Mouse (Mus musculus) intestine, postnatal 0 days (tissue): ENCODE results near the gene Prkd2. TPM values are rescaled to one million over a fixed set of nuclear protein-coding genes. Genes with fewer than 3 reads are reported as not detected.

Source experiments
- ATAC-seq: fragments of 200-750 bp; cut with Nextera tagmentation; 2 replicates; pipeline ENCODE4 v1.8.0; 2017; ENCODE audit warnings: mild to moderate bottlenecking, moderate TSS enrichment, moderate library complexity
- H3K27ac ChIP-seq: fragments of 300-500 bp; sonication (generic); 2 replicates; pipeline ENCODE4 v1.5.1; 2014; ENCODE audit warnings: mild to moderate bottlenecking, low read depth, low read length, moderate library complexity
- H3K27me3 ChIP-seq: fragments of 300-500 bp; sonication (generic); replicated peaks from 2 replicates; pipeline ENCODE4 v1.6.1; 2014; ENCODE audit warnings: low read length, mixed read lengths; ENCODE audit not compliant: control insufficient read depth, insufficient read depth
- H3K36me3 ChIP-seq: fragments of 300-500 bp; sonication (generic); 2 replicates; pipeline ENCODE4 v1.6.1; 2014; ENCODE audit warnings: mild to moderate bottlenecking, moderate library complexity; ENCODE audit not compliant: control insufficient read depth, insufficient read depth
- H3K4me1 ChIP-seq: fragments of 300-500 bp; sonication (generic); replicated peaks from 2 replicates; pipeline ENCODE4 v1.6.1; 2014; ENCODE audit warnings: antibody characterized with exemption, low read length, mixed read lengths; ENCODE audit not compliant: control insufficient read depth, insufficient read depth
- H3K4me2 ChIP-seq: fragments of 300-500 bp; sonication (generic); replicated peaks from 2 replicates; pipeline ENCODE4 v1.6.1; 2014; ENCODE audit warnings: low read depth, mild to moderate bottlenecking, moderate library complexity
- H3K4me3 ChIP-seq: fragments of 300-500 bp; sonication (generic); 2 replicates; pipeline ENCODE4 v1.5.1; 2014; ENCODE audit warnings: low read depth, low read length
- H3K9ac ChIP-seq: fragments of 300-500 bp; sonication (generic); 2 replicates; pipeline ENCODE4 v1.6.1; 2014; ENCODE audit warnings: mild to moderate bottlenecking, low read depth, low read length
- H3K9me3 ChIP-seq: fragments of 300-500 bp; sonication (generic); 2 replicates; pipeline ENCODE4 v1.6.1; 2016; ENCODE audit warnings: mixed run types; ENCODE audit not compliant: control insufficient read depth
- CTCF ChIP-seq: sonication (generic); IDR thresholded peaks from 2 replicates; pipeline ENCODE4 v1.5.1; 2016; ENCODE audit warnings: low read depth, mild to moderate bottlenecking, control low read depth, antibody characterized with exemption, moderate library complexity
- WGBS: fragments of 180-500 bp; shearing (Covaris S2); extraction: QIAGEN DNeasy Blood & Tissue Kit; methylation state at CpG from one replicate; pipeline ENCODE4 v1.1.7; 2014; 5-methylcytosine and 5-hydroxymethylcytosine counted together
- polyA plus RNA-seq: library from polyadenylated mRNA; unstranded; fragments of >200 nt; fragmentation: Nextera tagmentation; extraction: Ambion mirVana; gene quantifications from 2 replicates; pipeline ENCODE4 v1.2.1, GENCODE M21; 2015

Gene Prkd2
- polyA plus RNA-seq, 1 experiment from 2014 or later: 9.2 TPM

- Histone ChIP-seq H3K27me3 (no peaks in the 10 kb centered on the region), H3K27ac (peak overlapping the region; percentile 57), H3K36me3 (peaks cover 34% of the 10 kb centered on the region), H3K9me3 (no peaks in the 10 kb centered on the region), H3K9ac (0 out of 2 replicates have a peak overlapping the region, but pooled peaks have one; percentile 80), H3K4me2 (peak overlapping the region; percentile 84), H3K4me3 (peak overlapping the region; percentile 76), H3K4me1 (no peaks in the 10 kb centered on the region)
- TF ChIP-seq CTCF: no peak
- no peak for ATAC-seq
- WGBS: 34% methylated on average over 11 of the region's 11 CpGs
Measured at GRCm38 (mm10) chr7:16841561-16842560, 841 bp upstream of the Prkd2 start.

DNA sequence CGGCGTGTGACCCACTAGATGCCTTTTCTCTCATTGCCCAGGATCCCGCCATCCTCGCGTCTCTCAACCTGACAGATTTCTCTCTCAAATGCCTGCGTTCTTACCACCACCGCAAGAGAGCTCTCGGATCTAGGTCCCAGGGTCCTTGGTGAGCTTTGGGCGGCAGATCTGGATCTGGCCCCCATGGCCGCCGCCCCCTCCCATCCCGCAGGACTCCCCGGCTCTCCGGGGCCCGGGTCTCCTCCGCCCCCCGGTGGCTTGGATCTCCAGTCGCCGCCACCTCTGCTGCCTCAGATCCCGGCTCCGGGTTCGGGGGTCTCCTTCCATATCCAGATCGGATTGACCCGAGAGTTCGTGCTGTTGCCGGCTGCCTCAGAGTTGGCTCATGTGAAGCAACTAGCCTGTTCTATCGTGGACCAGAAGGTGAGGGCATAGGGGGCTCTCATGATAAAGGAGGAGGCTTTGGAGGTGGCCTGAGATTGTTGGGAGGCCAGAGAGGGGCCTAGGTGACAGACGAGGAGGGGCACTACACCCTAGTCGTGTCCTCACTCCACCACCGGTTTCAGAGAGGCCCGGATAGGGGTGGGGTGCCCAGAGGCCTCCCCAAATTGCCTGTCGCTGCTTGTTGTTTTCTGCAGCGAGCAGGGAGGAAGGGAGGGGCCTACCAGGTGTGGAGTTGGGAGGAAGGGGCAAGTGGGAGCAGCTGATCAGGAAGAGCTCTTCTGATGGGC lies 904 bp downstream of the Prkd2 start:
- Histone ChIP-seq H3K4me1 (no peaks in the 10 kb centered on the region), H3K27me3 (no peaks in the 10 kb centered on the region), H3K4me2 (peak overlapping the region; percentile 84), H3K27ac (peak overlapping the region; percentile 76), H3K9ac (peak overlapping the region; percentile 80), H3K4me3 (peak overlapping the region; percentile 76), H3K36me3 (peaks cover 26% of the 10 kb centered on the region), H3K9me3 (no peaks in the 10 kb centered on the region)
- ATAC-seq: no peak
- 2% methylated on average over 33 of the region's 33 CpGs for WGBS
- TF ChIP-seq CTCF: no peak

GRCm38 (mm10) chr7:16844696-16845071 lies 2.0 kb downstream of the Prkd2 start:
- Histone ChIP-seq H3K4me1 (no peaks in the 10 kb centered on the region), H3K27me3 (no peaks in the 10 kb centered on the region), H3K4me3 (peak overlapping the region; percentile 76), H3K9ac (peak overlapping the region; percentile 52), H3K9me3 (no peaks in the 10 kb centered on the region), H3K36me3 (peaks cover 26% of the 10 kb centered on the region), H3K4me2 (peak overlapping the region; percentile 84), H3K27ac (peak overlapping the region; percentile 76)
- 50% methylated on average over 3 of the region's 3 CpGs for WGBS
- ATAC-seq: no peak
- no peak for TF ChIP-seq CTCF

- Histone ChIP-seq H3K27ac (peak overlapping the region; percentile 76), H3K36me3 (peaks cover 26% of the 10 kb centered on the region), H3K9me3 (no peaks in the 10 kb centered on the region), H3K4me1 (no peaks in the 10 kb centered on the region), H3K27me3 (no peaks in the 10 kb centered on the region), H3K9ac (peak overlapping the region; percentile 52), H3K4me2 (peak overlapping the region; percentile 84), H3K4me3 (peak overlapping the region; percentile 76)
- no peak for TF ChIP-seq CTCF
- 36% methylated on average over 14 of the region's 14 CpGs for WGBS
- 0 out of 2 replicates have a peak, but pooled peaks have one; percentile 9 for ATAC-seq
Measured at GRCm38 (mm10) chr7:16845072-16845819, 2.5 kb downstream of the Prkd2 start.

DNA sequence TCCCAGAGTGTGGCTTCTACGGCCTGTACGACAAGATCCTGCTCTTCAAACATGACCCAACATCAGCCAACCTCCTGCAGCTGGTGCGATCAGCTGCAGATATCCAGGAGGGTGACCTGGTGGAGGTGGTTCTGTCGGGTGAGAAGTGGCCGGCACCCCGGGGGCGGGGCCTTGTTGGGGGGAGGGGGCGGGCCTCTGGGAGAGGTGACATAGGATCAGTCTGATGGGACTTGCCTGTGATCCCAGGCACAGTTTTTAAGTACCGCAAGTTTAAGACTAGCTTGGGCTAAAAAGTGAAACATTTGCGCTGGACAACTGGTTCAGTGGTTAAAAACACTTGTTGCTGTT lies 3.1 kb downstream of the Prkd2 start:
- Histone ChIP-seq H3K4me3 (peak overlapping the region; percentile 76), H3K4me1 (no peaks in the 10 kb centered on the region), H3K27ac (peak overlapping the region; percentile 76), H3K4me2 (peak overlapping the region; percentile 84), H3K9me3 (no peaks in the 10 kb centered on the region), H3K36me3 (peaks cover 28% of the 10 kb centered on the region), H3K9ac (no peak overlapping the region), H3K27me3 (no peaks in the 10 kb centered on the region)
- WGBS: 48% methylated on average over 10 of the region's 10 CpGs
- no peak for TF ChIP-seq CTCF
- 0 out of 2 replicates have a peak, but pooled peaks have one; percentile 7 for ATAC-seq
